Mouse (Mus musculus): ENCODE data around the gene Gba.

GRCm38 (mm10) chr3:89230561-89230960, 27.8 kb downstream of the Gba start:
- TF ChIP-seq CTCF (IDR thresholded peaks at IDR 0.05; ENCODE audit: extremely low read depth, insufficient read depth, insufficient read length, insufficient replicate concordance) (no peak), POLR2A (IDR thresholded peaks at IDR 0.05; ENCODE audit: low read depth, low read length) (no peak)
